Mouse (Mus musculus): Measurements from ENCODE around the gene Sipa1l3. TPM values are rescaled to one million over a fixed set of nuclear protein-coding genes. Genes with fewer than 3 reads are reported as not detected.

Sipa1l3 gene
- 1 to 10 TPM; 6.3 to 6.5 TPM for total RNA-seq (2021)
- long read RNA-seq, experiment 1, partial matches to known transcripts = 0 of 2 reads
- long read RNA-seq, experiment 1, other reads (novel, unspliced or antisense) = 2 of 2 reads
- long read RNA-seq, experiment 2, partial matches to known transcripts = 0 of 4 reads
- long read RNA-seq, experiment 2, other reads (novel, unspliced or antisense) = 4 of 4 reads

DNA sequence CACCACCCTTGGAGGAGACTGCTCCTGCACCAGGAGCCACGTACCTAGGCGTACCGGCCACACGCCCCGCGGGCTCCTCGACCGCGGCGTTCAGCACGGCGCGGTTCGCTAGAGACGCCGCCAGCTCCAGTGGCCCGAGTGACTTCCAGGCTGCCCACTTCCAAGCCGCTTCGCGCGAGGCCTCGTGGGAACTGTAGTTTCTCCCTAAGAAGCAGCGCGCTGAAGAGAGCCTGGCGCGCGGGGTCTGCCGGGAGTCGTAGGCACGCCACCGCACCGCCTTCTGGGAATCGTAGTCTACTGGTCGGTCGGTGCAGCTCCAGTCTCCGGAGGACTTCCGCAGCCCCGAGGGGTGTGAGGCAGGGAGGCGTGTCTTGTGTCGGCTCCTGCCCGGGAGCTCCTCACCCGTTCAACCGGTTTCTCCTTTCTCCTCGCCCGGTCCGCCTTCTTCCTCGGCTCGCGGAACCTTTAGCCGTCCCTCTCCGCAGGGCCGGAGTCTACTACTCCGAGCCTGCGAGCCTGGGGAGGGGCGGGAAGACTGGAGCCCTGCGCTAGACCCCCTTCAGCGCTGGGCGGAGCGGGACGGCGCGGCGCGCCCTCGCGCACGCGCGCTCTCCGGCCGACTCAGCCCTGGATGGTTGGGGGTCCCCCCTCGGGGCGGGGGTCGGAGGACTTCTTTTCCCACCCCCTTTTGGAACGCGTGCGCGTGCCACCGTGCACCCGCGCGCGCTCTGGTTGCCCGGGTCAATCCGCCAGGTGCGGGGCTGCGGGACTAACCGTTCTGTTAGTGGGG lies at the start of gene Sipa1l3:
Gene Sipa1l3 (minus strand): TSS at position 221 of the 790 bp plus-strand sequence.
- peak; percentile 93 to 96 for DNase-seq
- intact Hi-C loops (cut with DNase I) = loop anchor here (5.0 to 10.0 kb wide), 2 partner anchors 61 to 676 kb away; partner anchors contain the start of gene Capns1

GRCm38 (mm10) chr7:29563006-29563405 lies 44.6 kb upstream of the Sipa1l3 start:
- no peak for DNase-seq
- intact Hi-C loops (cut with DNase I) = no loop called here

GRCm38 (mm10) chr7:29561046-29561445 lies 42.6 kb upstream of the Sipa1l3 start:
- intact Hi-C loops (cut with DNase I) = no loop called here

GRCm38 (mm10) chr7:29559290-29559689 lies 40.8 kb upstream of the Sipa1l3 start:
- intact Hi-C loops (cut with DNase I) = no loop called here

More at GRCm38 (mm10) chr7:29561046-29561445, 42.6 kb upstream of the Sipa1l3 start:
- DNase-seq = no peak

DNA sequence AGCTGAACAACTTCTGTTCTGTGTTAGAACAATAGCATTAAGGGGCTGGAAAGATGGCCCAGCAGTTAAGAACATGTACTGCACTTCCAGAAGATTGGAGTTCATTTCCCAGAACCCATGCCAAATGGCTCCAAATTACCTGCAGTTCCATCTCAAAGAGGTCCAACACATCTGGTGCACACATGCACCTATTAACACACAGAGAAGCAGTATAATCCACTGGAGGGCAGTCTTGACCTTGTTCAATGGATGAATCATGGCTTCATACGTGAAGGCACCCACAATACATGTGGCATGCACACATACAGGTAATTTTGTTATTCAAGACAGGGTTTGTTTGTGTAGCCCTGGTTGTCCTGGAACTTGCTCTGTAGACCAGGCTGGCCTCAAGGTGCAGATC lies 40.3 kb upstream of the Sipa1l3 start:
- intact Hi-C loops (cut with DNase I) = no loop called here
- no peak for DNase-seq

More at GRCm38 (mm10) chr7:29559290-29559689, 40.8 kb upstream of the Sipa1l3 start:
- no peak for DNase-seq

DNA sequence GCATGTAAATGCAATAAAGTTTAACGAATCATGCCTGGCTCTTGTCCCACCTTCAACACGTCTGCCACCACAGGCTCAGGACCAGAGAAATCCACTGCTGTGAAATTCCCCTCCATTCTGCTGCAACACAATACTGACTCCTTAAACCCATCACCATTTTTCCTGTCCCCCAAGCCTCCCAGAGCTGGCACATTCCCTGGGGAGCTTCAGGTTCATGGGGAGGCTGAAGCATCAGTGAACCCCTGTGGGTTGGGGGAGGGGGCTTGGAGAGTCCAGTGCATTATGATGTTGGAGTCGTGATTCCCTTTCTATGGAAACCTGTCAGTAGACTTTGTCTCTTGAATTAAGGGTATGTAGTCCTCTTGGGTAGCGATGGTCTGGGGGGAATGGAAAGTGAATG lies 37.8 kb upstream of the Sipa1l3 start:
- intact Hi-C loops (cut with DNase I) = no loop called here

DNA sequence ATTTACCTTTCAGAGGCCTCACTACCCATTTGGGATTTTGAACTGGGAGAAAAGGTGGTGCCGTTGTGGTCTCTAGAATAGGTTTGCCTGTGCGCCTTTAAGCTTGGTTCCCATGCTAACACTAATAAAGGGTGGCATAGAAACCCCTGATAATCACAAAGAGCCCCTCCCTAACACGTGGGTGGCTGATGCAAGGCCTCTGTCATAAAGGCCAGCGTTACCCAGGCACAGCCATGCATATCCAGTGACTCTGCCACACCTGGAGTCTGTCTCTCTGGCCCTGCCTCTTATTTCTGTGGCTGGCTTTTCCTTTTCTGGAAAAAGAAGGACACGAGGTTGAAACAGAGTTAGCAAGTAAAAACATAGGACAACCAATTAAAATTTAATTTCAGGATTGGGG lies 37.1 kb upstream of the Sipa1l3 start:
- intact Hi-C loops (cut with DNase I) = no loop called here
- no peak for DNase-seq

More for the DNA sequence above, 37.8 kb upstream of the Sipa1l3 start:
- no peak for DNase-seq

GRCm38 (mm10) chr7:29555051-29555450 lies 36.6 kb upstream of the Sipa1l3 start:
- DNase-seq = no peak
- intact Hi-C loops (cut with DNase I) = no loop called here

DNA sequence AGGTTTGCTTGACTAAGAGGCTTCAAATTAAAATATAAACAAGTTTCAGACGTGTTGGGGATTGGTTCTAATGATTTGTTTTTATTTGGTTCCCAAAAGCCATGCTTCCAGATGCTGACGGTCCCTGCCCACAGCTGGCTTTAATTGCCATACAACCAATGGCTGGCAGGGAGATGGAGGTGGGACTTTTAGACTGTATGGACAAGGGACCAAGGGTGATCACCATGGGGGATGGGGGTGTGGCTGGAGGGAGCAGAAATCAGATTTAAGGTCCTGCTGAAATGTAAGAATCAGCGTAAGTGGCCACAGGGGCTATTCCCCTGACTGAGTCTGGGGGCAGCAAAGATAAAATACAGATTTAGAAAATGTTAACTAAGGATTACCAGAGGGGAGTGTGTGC lies 32.2 kb upstream of the Sipa1l3 start:
- intact Hi-C loops (cut with DNase I) = no loop called here
- DNase-seq = no peak

DNA sequence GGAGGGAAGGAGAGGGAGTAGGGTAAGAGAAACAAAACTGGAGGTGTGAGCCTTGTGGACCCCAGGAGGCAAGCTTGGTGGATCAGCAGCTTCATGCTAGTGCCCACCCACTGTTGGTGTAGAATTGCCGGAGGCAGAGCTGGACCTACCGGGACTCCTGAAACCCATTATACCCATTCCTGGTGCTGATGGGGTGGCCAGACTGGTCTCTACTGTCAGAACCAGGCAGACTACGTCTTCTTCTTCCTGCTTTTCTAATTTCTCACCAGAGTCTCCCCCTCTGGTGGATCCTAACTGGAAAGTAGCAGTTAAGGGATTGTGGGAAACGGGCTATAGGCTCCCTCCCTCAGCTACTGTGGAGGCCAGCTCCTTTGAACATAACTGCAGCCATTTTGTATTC lies 23.2 kb upstream of the Sipa1l3 start:
- no peak for DNase-seq
- intact Hi-C loops (cut with DNase I) = no loop called here

- DNase-seq = no peak
- intact Hi-C loops (cut with DNase I) = no loop called here
These were observed 22.7 kb upstream of the Sipa1l3 start for GRCm38 (mm10) chr7:29541186-29541585.

DNA sequence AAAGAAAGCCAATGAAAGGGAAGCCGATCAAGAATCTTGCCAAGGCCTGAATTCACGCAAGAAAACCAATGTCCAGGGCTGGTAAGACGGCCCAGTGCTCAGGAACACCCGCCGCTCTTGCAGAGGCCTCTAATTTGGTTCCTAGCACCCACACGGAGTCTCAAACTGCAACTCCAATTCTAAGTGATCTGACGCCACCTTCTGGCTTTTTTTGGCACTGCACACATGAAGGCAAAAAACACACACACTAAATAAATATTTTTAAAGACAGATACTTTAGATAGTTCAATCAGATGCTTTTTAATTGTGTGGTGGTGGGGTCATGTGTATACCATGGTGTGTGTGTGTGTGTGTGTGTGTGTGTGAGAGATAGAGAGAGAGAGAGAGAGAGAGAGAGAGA lies 22.2 kb upstream of the Sipa1l3 start:
- intact Hi-C loops (cut with DNase I) = no loop called here

GRCm38 (mm10) chr7:29523700-29524099 lies 5.3 kb upstream of the Sipa1l3 start:
- DNase-seq = peak; percentile 53 to 68
- intact Hi-C loops (cut with DNase I) = loop anchor here (5.0 kb wide), 1 partner anchor 201 kb away; no protein-coding TSS in a partner anchor

More for the DNA sequence above, 22.2 kb upstream of the Sipa1l3 start:
- DNase-seq = no peak

DNA sequence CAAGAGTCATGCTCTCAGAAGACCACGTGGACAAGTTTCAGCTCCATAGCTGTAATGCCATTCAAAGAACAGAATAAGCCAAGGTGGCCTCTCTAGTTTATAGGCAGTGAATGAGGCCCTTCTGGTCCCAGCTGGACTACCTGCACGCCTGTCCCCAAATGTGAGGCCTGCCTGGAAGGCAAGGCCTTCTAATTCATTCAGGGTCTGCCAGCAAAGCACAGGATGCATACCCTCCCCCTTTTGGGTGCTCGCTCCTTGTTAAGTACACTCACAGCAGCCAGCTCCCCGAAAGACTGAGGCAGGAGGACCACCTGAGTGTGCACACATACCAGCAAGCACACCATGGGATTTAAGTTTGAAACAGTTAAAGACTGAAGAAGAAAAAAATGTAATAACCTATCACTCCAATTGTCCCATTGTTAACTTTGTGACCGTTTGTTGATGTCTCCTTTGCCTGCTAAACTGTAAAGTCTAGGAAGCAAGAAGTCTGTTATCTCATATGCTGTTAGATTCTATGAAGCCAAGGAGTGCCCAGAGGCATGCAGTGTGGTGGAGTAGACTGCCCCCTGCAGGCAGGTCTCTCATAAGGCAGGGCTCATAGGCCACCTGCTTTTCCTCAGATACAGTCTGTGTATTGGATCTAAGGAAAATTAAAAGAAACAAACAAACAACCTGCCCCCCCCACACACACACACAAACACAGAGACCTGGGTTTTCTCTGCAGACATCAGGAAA lies 3.6 kb upstream of the Sipa1l3 start:
- intact Hi-C loops (cut with DNase I) = loop anchor here (1.0 to 5.0 kb wide), 2 partner anchors 139 to 200 kb away; no protein-coding TSS in a partner anchor
- DNase-seq = peak; percentile 72 to 78

DNA sequence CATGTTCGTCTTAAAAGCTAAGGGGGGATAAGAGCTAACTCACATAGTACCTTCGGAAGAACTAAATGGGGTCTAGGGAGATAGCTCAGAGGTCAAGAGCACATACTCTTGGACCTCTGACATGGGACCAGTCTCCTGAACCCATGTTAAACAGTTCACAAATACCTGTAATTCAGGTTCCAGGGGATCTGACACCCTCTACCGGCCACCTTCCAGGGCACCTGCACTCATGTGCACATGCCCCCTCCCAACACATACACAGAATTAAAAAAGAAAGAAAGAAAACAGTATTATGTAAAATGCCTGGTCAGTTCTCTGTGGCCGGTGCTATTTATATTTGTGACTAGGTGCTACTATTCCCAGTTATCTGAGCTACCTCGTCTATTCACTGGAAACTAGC lies 2.9 kb upstream of the Sipa1l3 start:
- DNase-seq = no peak
- intact Hi-C loops (cut with DNase I) = loop anchor here (5.0 kb wide), 1 partner anchor 199 kb away; no protein-coding TSS in a partner anchor

DNA sequence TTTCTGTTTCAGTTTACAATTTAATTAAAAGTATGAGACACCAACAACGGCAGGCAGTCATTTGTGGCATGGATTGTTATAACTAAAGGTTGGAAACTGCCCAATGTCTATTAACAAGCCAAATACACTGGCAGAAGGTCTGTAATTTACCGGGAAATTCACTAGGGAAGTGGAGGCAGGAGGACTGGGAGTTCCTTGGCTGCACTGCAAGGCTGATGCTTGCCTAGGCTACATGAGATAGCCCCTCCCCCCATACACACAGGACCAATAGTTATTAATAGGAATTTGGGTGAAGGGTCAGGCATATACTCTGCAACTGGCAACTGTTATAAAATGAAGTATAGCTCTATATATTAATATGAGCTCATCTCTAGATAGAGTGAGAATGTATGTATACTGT lies 2.4 kb upstream of the Sipa1l3 start:
- intact Hi-C loops (cut with DNase I) = loop anchor here (5.0 kb wide), 1 partner anchor 198 kb away; no protein-coding TSS in a partner anchor
- no peak for DNase-seq

GRCm38 (mm10) chr7:29519211-29519550 lies 740 bp upstream of the Sipa1l3 start:
- no peak for DNase-seq
- intact Hi-C loops (cut with DNase I) = loop anchor here (5.0 to 10.0 kb wide), 2 partner anchors 62 to 676 kb away; partner anchors contain the start of gene Capns1

DNA sequence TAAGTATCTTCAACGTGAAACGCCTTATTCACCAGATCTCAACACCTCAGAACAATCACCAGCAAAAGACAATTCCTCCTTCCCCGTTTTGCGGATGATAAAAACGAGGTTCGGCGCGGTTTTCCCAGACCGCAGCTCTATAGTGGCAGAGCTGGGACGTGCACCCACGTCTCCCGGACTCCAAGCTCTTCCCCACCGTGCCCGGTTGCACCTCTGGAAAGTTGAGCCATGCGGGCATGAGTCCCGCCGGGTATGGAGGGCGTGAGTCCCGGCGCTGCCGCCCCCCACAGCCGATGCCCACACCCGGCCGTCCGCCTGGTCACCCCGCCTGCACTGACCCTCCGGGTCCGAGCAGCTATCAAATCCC lies 404 bp downstream of the Sipa1l3 start:
- intact Hi-C loops (cut with DNase I) = loop anchor here (5.0 to 10.0 kb wide), 2 partner anchors 61 to 677 kb away; partner anchors contain the start of gene Capns1
- DNase-seq = peak in 1 of 2 experiments; percentile 19

DNA sequence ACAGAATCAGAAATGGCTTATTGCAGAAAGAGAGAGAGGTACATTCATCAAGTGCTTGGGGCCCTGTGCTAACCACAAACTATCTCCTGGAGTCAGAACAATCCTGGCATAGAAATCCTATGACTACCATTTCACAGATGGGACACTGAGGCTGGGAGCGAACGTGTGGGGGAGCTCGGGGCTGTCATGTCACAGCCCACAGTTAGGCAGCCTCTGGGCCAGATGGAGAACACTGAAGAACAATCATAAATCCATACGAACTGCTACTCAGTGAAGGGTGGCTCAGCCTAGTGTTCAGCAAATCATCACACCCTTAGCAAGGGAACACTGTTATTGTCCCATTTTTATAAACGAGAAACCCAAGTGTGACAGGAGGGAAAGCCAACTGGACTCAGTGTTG lies 1.3 kb downstream of the Sipa1l3 start:
- no peak for DNase-seq
- intact Hi-C loops (cut with DNase I) = loop anchor here (5.0 to 10.0 kb wide), 2 partner anchors 60 to 678 kb away; partner anchors contain the start of gene Capns1

DNA sequence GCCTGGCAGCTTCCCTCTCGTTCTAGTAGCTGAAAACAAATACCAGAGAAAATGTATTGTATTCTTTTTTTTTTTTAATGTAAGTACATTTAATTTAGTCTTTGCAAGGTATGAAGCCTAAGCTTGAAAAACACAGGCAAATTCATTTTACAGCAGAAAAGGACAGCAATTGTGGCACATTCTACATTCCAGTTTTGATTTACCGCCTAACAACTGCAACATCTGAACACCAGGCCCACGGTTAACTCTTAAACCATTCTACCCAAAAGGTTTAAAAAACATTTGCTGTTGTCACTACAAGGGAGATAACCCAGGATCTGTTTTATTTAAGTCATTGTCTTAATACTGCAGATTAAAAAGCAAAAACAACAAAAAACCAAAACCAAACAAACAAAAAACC lies 2.8 kb downstream of the Sipa1l3 start:
- DNase-seq = no peak
- intact Hi-C loops (cut with DNase I) = loop anchor here (5.0 to 10.0 kb wide), 2 partner anchors 58 to 679 kb away; partner anchors contain the start of gene Capns1

DNA sequence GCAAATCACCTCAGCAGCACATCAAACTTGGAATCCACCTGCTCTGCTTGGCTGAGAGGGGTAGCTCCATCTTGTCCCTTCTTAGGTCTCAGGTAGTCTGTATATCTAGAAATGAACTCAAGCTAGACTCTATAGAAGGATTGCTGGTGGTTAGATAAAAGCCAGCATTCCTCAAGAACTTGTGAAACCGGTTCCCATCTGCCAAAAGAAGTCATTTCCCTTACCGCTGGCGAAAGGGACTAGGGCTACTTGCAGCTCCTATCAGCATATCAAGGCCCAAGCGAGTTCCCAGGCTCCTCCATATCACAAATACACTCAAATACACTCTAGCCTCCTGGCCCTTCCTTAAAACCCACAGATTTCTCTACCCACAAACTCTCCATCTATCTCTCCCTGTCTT lies 5.7 kb downstream of the Sipa1l3 start:
- intact Hi-C loops (cut with DNase I) = loop anchor here (5.0 to 10.0 kb wide), 2 partner anchors 35 to 682 kb away; partner anchors contain the start of gene Capns1
- no peak for DNase-seq
